Mouse (Mus musculus): ENCODE measurements around the gene Ccdc157. TPM values are rescaled to one million over a fixed set of nuclear protein-coding genes. Genes with fewer than 3 reads are reported as not detected.
A peak's percentile ranks its signal among the peaks of the same experiment; 100 is the strongest.

Gene Ccdc157
- total RNA-seq, 4 experiments from 2014 or later, result 19.3 to 21.1 (median 19.9) TPM

GRCm38 (mm10) chr11:4183511-4183910 lies 23.4 kb upstream of the Ccdc157 start:
- no peak for DNase-seq (ENCODE audit: low spot score in 2 of 2)

DNA sequence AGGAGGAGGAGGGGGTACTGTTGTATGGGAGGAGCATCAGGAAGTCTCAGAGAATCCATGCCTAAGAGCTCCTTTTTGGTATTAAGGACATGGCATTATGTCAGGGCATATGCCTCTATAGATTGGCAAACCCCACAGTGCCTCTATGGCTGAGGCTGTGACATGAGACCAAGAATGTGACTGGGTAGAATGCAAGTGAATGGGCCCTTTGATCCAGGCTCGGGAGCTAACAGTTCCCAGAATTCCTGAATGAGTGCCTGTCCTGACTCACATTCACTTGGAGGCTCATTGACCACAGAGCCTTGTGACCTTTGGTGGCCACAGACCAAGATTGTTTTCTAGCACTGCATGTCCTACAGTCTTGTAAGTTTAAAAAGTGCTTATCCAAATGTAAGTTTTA lies 22.0 kb upstream of the Ccdc157 start:
- no peak for DNase-seq (ENCODE audit: low spot score in 2 of 2)

GRCm38 (mm10) chr11:4177716-4178115 lies 17.6 kb upstream of the Ccdc157 start:
- no peak for DNase-seq (ENCODE audit: low spot score in 2 of 2)

DNA sequence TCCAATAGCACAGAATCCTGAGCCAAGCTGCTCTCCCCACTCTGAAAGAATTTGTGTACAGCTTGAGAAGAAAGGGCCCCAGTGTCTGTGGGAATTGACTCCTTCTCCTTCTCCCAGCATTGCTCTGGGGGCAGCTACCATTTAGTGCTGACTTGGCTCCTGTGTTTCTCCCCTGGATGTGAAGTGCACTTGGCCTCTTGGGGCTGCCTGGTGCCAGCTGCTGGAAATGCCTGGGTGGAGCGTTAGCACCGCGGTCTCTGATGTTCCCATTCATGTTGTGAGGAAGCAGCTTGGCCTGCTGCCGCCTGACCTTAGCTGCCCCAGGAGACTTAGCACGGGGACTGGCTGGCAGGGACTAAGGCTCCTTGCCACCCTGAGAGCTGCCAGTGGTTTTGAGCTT lies 14.5 kb upstream of the Ccdc157 start:
- peak in 1 of 2 experiments; percentile 72 for DNase-seq (ENCODE audit: low spot score in 2 of 2)

GRCm38 (mm10) chr11:4166467-4167090 lies 6.5 kb upstream of the Ccdc157 start:
- no peak for DNase-seq (ENCODE audit: low spot score in 2 of 2)

DNA sequence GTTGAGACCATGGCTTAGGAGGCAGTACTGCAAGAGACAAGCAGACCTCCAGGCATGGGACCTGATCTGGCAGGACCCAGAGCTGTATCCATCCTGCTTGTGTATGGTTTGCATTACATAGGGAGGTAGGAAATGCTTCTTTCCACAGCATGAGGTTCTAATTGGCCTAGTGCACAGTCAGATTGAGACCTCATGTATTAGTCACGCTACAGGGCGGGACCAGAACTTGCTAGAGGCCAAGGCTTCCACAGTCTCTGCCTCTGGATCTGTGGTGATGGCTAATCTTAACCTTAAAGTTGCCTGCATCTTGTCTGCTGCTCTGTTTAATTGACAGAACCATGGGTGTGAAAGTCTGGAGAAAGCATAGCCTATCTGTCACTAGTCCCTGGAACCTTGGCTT lies 4.6 kb upstream of the Ccdc157 start:
- no peak for DNase-seq (ENCODE audit: low spot score in 2 of 2)

DNA sequence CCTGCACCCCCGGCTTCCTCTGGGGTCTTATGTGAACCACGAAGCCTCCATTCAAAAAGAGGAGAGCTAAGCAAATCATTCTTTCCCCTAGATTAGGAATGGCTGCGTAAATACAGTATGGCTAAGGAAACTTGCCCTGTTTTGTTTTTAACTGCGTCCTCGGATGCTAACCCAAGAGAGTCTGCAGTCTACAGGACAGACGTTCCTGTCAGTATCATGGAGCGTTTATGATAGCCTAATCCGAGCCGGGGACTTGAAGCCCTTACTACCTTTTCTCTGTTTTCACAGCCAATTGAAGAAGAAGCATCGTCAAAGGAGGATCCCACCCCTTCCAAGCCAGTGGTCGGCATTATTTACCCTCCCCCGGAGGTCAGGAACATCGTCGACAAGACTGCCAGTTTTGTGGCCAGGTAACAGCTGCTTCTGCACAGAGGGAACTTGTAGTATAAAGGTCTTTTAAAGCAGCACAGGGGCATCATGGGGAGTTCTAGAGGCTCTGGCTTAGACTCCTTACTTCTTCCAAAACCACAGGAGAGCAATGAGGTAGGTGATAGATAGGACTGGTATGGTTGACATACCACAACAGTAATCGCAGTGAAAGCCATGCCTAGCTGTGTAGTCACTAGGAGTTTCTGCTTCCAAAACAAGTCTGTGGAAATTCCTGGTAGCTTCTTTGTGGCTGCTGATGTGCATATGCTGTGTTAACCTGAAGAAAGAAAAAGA lies 826 bp upstream of the Ccdc157 start:
- DNase-seq (ENCODE audit: low spot score in 2 of 2), result no peak

DNA sequence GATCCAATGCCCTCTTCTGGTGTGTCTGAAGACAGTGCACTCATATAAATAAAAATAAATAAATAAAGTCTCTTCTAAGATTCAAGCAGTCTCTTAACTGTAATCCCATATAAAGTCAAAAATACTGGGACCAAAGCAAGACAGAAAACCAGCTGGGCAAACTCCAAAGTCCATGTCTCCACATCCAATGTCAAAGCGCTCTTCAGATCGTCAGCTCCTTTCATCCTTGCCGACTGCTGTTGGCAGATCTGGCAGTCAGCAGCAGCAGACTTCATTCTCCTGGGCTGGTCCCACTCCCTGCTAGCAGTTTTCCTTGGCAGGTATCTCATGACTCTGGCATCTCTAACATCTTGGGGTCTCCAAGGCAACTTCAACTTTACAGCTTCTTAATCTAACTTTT lies 1.4 kb downstream of the Ccdc157 start:
- DNase-seq (ENCODE audit: low spot score in 2 of 2), result no peak

- DNase-seq (ENCODE audit: low spot score in 2 of 2), result no peak
These were observed 4.5 kb downstream of the Ccdc157 start for GRCm38 (mm10) chr11:4155641-4156040.

- DNase-seq (ENCODE audit: low spot score in 2 of 2), result no peak
These were observed 6.4 kb downstream of the Ccdc157 start for GRCm38 (mm10) chr11:4153694-4154093.

- no peak for DNase-seq (ENCODE audit: low spot score in 2 of 2)
These were observed 10.2 kb downstream of the Ccdc157 start for GRCm38 (mm10) chr11:4149886-4150285.

DNA sequence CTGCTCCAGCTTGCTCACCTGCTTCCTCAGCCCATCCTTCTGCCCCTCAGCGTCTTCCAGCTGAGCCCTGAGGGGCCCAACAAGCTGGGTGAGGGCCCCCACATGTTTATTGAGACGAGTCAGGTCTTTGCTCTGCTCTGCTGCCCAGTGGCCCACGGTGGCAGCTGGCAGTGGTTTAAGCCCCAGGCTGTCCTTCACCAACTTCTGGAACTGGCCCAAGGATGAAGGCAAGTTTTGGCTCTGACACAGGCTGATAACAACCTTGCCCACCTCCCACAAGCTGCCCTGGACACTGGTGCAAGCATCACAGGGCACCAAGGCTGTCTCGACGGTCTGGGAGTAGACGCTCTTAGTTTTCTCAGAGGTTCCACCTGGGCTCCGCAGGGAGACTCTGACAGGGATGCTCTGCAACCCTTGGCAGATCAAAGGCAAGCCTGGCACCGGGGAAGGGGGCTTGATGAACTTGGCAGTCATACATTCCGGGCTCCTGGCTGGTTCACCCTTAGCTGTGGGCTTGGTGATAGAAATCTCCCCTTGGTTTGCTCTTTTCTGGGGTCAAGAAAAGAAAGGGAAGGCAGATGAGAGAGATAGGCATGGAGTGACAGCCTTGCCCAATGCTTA lies 11.4 kb downstream of the Ccdc157 start:
- no peak for DNase-seq (ENCODE audit: low spot score in 2 of 2)

DNA sequence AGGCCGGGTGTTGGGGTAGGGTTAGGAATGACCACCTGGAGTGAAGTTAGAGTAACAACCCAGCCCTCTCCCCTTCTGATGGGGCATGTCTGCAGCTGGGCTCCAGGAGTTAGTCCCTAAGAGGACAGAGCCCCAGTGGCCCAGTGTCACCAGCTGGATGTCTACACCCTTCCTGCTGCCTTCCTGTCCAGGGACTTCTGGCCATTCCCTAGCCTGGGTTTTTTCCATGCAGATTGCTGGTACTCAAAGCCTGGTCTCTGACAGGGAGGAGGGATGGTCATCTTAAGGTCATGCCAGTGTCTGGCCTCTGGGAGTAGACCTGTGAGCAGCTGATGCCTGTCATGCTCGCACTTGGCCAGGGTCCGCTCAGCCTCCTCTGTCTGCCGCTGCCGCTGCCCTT lies 12.0 kb downstream of the Ccdc157 start:
- no peak for DNase-seq (ENCODE audit: low spot score in 2 of 2)

DNA sequence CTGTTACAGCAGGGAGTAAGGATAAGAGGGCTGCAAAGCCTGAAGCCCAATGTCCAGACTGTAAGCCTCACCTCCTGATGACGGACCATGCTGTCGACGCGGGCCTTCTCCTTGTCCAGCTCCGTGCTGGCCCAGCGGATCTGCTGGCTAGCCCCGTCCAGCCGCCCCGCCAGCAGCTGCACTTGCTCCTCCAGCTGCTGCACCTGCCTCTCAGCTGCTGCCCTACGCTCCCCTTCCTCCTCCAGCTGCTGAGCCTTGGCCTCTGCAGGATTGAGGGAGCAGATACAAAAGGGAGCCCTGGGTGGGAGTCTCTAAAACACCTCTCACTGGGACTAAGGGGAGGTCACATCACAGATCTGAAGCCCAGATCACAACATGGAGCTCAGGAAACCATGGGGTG lies 13.0 kb downstream of the Ccdc157 start:
- DNase-seq (ENCODE audit: low spot score in 2 of 2), result no peak

- no peak for DNase-seq (ENCODE audit: low spot score in 2 of 2)
These were observed 13.7 kb downstream of the Ccdc157 start for GRCm38 (mm10) chr11:4146381-4146780.

DNA sequence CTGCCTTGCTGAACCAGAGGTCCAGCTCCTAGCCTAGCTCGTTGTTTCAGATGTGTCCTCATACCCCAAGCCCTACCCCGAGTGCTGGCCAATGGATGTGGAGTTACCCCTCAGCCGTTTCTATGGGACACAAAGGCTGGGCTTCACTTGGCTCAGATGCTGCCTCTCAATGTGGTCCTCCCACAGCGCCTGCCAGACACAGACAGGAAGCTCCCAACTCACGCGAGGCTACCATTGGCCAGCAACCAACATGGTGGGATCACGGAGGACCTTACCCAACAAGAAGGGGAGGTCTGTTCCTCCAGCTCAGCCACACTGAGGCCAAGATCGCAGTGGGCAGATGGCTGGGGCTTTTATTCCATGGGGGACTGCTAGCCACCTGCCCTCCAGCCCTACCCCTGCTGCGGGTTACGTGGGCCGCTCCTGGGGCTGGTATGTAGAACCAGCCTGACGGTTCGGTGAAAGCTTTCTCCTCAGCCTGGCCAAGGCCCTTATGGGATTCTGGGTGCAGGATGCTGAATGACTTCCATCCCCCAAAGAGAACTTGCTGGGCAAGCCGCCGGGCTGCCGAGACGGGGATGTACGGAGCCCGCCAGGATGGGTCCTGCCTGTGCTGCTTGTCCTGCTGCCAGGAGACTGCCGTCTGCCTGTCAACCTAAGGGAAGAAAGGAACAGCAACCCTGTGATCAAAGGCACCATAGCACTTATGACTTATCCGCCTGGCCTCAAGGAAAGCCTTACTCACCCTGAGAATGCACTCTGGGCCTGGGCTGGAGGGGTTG lies 16.6 kb downstream of the Ccdc157 start:
- DNase-seq (ENCODE audit: low spot score in 2 of 2), result no peak

- DNase-seq (ENCODE audit: low spot score in 2 of 2), result no peak
These were observed 17.7 kb downstream of the Ccdc157 start for GRCm38 (mm10) chr11:4142352-4142751.

GRCm38 (mm10) chr11:4141505-4141904 lies 18.6 kb downstream of the Ccdc157 start:
- DNase-seq (ENCODE audit: low spot score in 2 of 2), result no peak

DNA sequence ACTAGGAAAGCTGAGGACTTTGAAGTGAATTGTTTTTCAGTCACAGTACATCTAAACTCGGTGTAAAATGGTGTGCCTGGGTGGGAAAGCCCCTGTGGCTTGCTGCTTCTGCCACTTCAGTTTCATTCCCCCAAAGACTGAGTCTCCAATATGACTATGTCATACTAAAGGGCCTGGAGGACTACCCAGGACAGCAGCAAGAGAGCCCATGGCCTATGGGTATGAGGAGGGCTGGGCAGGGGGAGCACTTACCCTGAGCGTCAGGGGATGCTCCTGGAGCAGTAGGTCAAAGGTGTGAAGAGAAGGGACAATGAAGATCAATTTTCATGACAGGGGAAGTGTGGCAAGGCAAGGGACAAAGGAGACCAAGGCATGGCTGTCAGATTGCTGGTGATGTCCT lies 21.1 kb downstream of the Ccdc157 start:
- no peak for DNase-seq (ENCODE audit: low spot score in 2 of 2)

- peak; percentile 66 to 71 for DNase-seq (ENCODE audit: low spot score in 2 of 2)
These were observed 24.8 kb downstream of the Ccdc157 start, which contains the start of gene Rnf215 for GRCm38 (mm10) chr11:4134986-4135935. Gene Rnf215, plus strand, starts transcription at chr11:4135202.

GRCm38 (mm10) chr11:4134400-4134799 lies 25.7 kb downstream of the Ccdc157 start:
- DNase-seq (ENCODE audit: low spot score in 2 of 2), result no peak

Measured in left cerebral cortex, adult 8-10 months (tissue).